Mouse (Mus musculus) liver, embryonic 13.5 days (tissue): ENCODE measurements around the gene Tmem167b. TPM values are rescaled to one million over a fixed set of nuclear protein-coding genes. Genes with fewer than 3 reads are reported as not detected.
A peak's percentile ranks its signal among the peaks of the same experiment; 100 is the strongest.

ENCODE experiments used
- ATAC-seq: fragments of 200-750 bp; cut with Nextera tagmentation; 2 replicates; pipeline ENCODE4 v1.8.0; 2017; ENCODE audit warnings: low read depth, mild to moderate bottlenecking, moderate number of reproducible peaks, moderate library complexity
- DNase-seq: peaks from one replicate; pipeline ENCODE4 v3.0.0; 2022
- H3K27ac ChIP-seq: fragments of 300-500 bp; sonication (generic); 2 replicates; pipeline ENCODE4 v1.5.1; 2015; ENCODE audit warnings: moderate library complexity, mild to moderate bottlenecking, inconsistent platforms
- H3K27me3 ChIP-seq: fragments of 300-500 bp; sonication (generic); 2 replicates; pipeline ENCODE4 v1.6.1; 2015; ENCODE audit warnings: mild to moderate bottlenecking, inconsistent platforms
- H3K36me3 ChIP-seq: fragments of 300-500 bp; sonication (generic); 2 replicates; pipeline ENCODE4 v1.6.1; 2015; ENCODE audit warnings: mild to moderate bottlenecking, inconsistent platforms
- H3K4me1 ChIP-seq: fragments of 300-500 bp; sonication (generic); replicated peaks from 2 replicates; pipeline ENCODE4 v1.6.1; 2015; ENCODE audit warnings: inconsistent platforms
- H3K4me2 ChIP-seq: fragments of 300-500 bp; sonication (generic); 2 replicates; pipeline ENCODE4 v1.6.1; 2015; ENCODE audit warnings: inconsistent platforms, mild to moderate bottlenecking, moderate library complexity
- H3K4me3 ChIP-seq: fragments of 300-500 bp; sonication (generic); replicated peaks from 2 replicates; pipeline ENCODE4 v1.5.1; 2015; ENCODE audit warnings: mild to moderate bottlenecking, inconsistent platforms
- H3K9ac ChIP-seq: fragments of 300-500 bp; sonication (generic); 2 replicates; pipeline ENCODE4 v1.6.1; 2015; ENCODE audit warnings: mild to moderate bottlenecking, inconsistent platforms
- H3K9me3 ChIP-seq: fragments of 300-500 bp; sonication (generic); replicated peaks from 2 replicates; pipeline ENCODE4 v1.6.1; 2016; ENCODE audit warnings: inconsistent platforms
- WGBS: fragments of 180-500 bp; shearing (Covaris S2); methylation state at CpG from one replicate; pipeline ENCODE4 v1.1.7; 2015; ENCODE audit not compliant: insufficient replicate concordance; 5-methylcytosine and 5-hydroxymethylcytosine counted together
- polyA plus RNA-seq: library from polyadenylated mRNA; unstranded; fragments of >200 nt; fragmentation: Nextera tagmentation; extraction: Ambion mirVana; gene quantifications from 2 replicates; pipeline ENCODE4 v1.2.1, GENCODE M21; 2015

The Tmem167b gene
- polyA plus RNA-seq, 1 experiment from 2014 or later: 13.7 TPM

DNA sequence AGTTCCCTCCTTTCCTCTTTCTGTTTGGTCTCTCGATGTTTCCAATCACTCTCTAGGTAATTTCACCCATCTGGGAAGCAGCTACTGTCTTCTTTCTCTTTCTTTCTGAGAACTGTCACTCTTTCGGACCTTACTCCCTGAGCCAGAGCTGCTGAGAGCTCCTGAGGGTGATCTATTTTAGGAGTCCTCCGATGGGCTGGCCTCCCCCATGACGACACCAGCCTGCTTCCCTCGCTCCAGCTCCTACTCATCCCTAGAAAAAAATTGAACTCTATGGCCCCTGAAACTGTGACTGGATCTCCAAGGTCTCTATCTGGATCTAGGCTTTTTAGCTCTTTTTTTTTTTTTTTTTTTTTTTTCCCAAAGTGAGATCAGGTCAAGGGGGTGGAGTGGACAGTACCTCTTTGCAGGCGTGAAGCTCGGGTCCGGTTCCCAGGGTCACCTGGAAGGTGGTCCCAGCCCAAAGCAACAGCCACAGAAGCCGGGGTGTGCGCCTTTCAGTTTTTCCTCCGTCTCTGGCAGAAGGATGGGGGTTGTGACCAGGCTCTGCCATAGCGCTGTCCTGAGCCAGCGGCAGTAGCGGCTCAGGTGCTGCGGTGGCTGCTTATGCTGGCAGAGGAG, 26.3 kb downstream of the Tmem167b start:
- ATAC-seq (no peak), DNase-seq (no peak)
- peaks cover 17% of the 10 kb centered on the region for H3K4me1 ChIP-seq
- H3K27me3 ChIP-seq: peaks cover 37% of the 10 kb centered on the region
- H3K36me3 ChIP-seq: no peaks in the 10 kb centered on the region
- no peak overlapping the region for H3K9ac ChIP-seq
- H3K4me3 ChIP-seq: 0 out of 2 replicates have a peak overlapping the region, but pooled peaks have one; percentile 31
- 11% methylated on average over 15 of the region's 15 CpGs for WGBS
- H3K4me2 ChIP-seq: peak overlapping the region; percentile 41; the same call in 1 of the 2 replicates
- no peaks in the 10 kb centered on the region for H3K9me3 ChIP-seq
- no peak overlapping the region for H3K27ac ChIP-seq

DNA sequence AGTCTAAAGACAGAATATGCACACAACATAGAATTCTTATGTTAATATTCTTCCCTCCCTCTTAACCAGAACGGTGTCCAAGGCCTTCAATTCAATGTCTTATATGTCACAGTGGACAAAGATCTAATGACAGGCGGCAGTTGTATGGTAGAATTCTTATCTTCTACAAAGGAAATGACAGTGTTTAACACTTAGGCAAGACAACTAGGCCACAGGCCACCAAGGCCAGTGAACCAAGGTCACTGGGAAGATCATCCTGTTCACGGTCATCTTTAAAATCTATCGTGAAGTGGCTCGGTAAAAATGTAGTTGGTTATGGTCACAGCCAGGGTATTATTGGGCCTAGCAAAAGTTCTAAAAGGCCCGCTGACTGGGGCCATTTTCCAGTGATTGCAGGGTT, 28.3 kb downstream of the Tmem167b start, which contains the start of gene 1700013F07Rik:
Gene 1700013F07Rik, plus strand, starts transcription at position 200 of the 400 bp plus-strand sequence.
- Histone ChIP-seq H3K9ac (no peak within 1 kb of the TSS), H3K27me3 (peaks cover 37% of the 10 kb centered on the region), H3K4me2 (no peak within 1 kb of the TSS), H3K36me3 (no peaks in the 10 kb centered on the region), H3K27ac (no peak within 1 kb of the TSS), H3K4me3 (no peak within 1 kb of the TSS), H3K4me1 (peaks cover 17% of the 10 kb centered on the region), H3K9me3 (no peaks in the 10 kb centered on the region)
- no peak for ATAC-seq
- no peak for DNase-seq
- WGBS: 53% methylated on average over 6 of the region's 6 CpGs

DNA sequence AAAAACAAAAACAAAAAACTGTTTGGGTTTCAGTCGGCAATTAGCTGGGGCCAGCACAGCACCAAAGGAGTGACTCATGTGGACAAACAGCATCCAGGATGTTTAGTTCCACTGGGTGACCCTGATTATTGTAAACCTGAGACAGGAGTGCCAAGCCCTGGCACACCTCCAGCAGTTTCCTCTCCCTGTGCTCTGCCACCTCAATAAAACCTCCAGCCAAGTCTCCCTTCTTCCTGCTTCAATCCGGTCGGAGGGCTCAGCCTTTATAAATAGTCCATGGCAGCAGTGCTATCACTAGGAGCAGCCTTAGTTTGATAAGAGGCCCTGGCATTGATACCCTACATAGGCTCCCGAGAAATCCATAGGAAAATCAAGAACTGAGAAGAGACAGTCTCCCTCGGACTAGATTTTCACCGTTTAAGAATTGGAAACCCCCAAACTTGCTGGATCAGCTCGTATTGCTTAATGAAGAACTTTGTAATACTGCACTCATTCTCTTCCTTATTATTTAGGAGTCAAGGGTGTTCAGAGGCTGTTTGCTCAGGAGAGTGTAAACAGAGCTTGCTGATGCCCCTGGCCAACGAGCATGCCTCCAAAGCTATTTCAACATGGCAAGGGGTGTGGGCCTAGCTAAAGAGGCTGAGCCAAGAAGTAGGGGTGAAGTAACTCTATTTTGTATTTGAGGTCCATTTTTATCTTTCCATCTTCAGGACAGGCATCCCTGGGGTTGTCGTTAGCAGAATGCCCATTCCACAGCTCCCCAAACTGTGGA, 29.0 kb downstream of the Tmem167b start:
- no peak overlapping the region for H3K4me2 ChIP-seq
- no peak for ATAC-seq
- WGBS: 53% methylated on average over 9 of the region's 9 CpGs
- H3K9ac ChIP-seq: no peak overlapping the region
- no peak for DNase-seq
- no peaks in the 10 kb centered on the region for H3K36me3 ChIP-seq
- H3K27ac ChIP-seq: no peak overlapping the region
- no peaks in the 10 kb centered on the region for H3K9me3 ChIP-seq
- peaks cover 33% of the 10 kb centered on the region for H3K27me3 ChIP-seq
- H3K4me3 ChIP-seq: no peak overlapping the region
- peaks cover 17% of the 10 kb centered on the region for H3K4me1 ChIP-seq

DNA sequence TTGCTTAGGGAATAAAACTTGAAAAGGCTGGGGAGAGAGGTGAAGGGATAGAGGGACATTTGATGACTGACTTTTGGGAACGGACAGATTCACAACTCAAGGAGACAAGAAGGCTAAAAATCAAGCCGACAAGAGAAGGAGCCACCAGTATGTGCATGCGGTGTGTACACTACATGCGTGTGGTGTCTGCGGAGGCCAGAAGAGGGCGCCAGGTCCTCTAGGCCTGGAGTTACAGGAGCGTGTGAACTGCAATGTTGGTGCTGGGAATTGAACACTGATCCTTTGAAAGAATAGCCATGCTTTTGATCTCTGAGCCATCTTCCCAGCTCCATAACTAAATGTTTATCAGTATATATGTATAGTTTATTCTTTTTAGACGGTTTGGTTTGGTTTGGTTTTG, 33.8 kb downstream of the Tmem167b start:
- WGBS: 78% methylated on average over 8 of the region's 8 CpGs

DNA sequence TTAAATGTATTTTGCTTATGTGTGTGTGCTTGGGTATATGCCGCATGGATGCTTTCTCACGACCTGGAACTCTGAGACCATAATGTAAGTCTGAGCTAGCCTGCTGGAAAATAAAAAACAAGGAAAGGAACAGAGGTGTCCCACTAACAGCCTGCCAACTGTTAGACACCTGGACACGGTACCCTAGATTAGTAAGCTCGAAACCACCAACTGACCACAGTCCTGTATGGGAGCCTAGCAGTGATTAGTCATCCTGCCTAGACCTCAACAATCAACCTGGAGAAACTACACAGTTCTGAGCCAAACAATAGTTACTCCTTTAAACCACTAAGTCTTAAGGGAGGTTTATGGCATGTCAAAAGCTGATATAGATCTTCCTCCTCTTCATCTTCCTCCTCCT, 38.9 kb downstream of the Tmem167b start:
- H3K27ac ChIP-seq: no peak overlapping the region

More for the DNA sequence above, 33.8 kb downstream of the Tmem167b start:
- Histone ChIP-seq H3K4me2 (no peak overlapping the region), H3K9me3 (no peaks in the 10 kb centered on the region), H3K9ac (no peak overlapping the region), H3K36me3 (no peaks in the 10 kb centered on the region), H3K27ac (no peak overlapping the region), H3K4me3 (no peak overlapping the region), H3K4me1 (no peaks in the 10 kb centered on the region), H3K27me3 (no peaks in the 10 kb centered on the region)
- no peak for ATAC-seq
- no peak for DNase-seq

DNA sequence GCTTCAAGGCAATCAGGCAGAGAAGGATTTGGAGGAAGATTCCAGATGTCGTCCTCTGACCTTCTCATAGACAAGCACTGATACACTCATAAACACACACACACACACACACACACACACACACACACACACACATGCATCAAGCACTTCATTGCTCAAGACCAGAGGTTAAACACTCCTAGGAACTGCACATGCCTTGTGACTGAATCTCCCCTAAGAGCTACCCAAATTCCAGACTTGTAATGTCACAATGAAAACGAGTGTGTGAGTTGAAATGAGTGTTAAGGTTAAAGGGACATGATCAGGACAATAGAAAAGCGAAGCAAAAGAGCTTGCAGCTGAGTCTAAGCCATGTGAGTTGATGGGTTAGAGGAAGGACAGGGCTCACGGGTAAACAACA, 44.0 kb downstream of the Tmem167b start:
- Histone ChIP-seq H3K27ac (no peak overlapping the region), H3K27me3 (peaks cover 2% of the 10 kb centered on the region; the same call in 1 of the 2 replicates), H3K4me1 (no peaks in the 10 kb centered on the region), H3K9me3 (no peaks in the 10 kb centered on the region), H3K4me3 (no peak overlapping the region), H3K9ac (no peak overlapping the region), H3K4me2 (no peak overlapping the region), H3K36me3 (no peaks in the 10 kb centered on the region)
- 47% methylated on average over 4 of the region's 4 CpGs for WGBS
- DNase-seq: no peak
- ATAC-seq: no peak

More for the DNA sequence above, 38.9 kb downstream of the Tmem167b start:
- DNase-seq: no peak
- no peak for ATAC-seq
- H3K27me3 ChIP-seq: peaks cover 2% of the 10 kb centered on the region; the same call in 1 of the 2 replicates
- H3K9me3 ChIP-seq: no peaks in the 10 kb centered on the region
- H3K4me3 ChIP-seq: no peak overlapping the region
- H3K9ac ChIP-seq: no peak overlapping the region
- H3K4me2 ChIP-seq: no peak overlapping the region
- H3K36me3 ChIP-seq: no peaks in the 10 kb centered on the region
- WGBS: 59% methylated on average over 4 of the region's 4 CpGs
- H3K4me1 ChIP-seq: no peaks in the 10 kb centered on the region

DNA sequence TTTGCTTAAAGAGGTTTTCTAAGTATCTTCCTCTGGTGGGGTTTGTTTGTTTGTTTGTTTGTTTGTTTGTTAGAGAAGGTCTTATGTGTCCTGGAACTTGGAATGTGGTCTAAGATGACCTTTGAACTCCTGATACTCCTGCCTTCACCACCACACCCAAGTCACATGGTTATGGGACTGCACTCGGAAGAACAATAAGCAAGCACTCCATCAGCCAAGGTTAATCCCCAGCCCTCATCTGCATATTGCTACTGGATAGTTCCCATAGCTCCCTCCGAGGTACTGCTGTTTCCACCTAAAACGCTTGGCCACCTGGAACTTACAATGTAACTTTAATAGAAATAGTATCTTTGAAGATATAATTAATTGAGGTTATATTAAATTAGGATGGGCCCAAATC, 48.8 kb downstream of the Tmem167b start:
- Histone ChIP-seq H3K36me3 (no peaks in the 10 kb centered on the region), H3K4me2 (no peak overlapping the region), H3K27ac (no peak overlapping the region), H3K4me1 (0 out of 2 replicates have a peak, but pooled peaks cover 4% of the 10 kb centered on the region), H3K9me3 (no peaks in the 10 kb centered on the region), H3K4me3 (no peak overlapping the region), H3K9ac (no peak overlapping the region), H3K27me3 (peaks cover 2% of the 10 kb centered on the region; the same call in 1 of the 2 replicates)
- DNase-seq (no peak), ATAC-seq (no peak)
- WGBS: 62% methylated on average over 3 of the region's 3 CpGs

DNA sequence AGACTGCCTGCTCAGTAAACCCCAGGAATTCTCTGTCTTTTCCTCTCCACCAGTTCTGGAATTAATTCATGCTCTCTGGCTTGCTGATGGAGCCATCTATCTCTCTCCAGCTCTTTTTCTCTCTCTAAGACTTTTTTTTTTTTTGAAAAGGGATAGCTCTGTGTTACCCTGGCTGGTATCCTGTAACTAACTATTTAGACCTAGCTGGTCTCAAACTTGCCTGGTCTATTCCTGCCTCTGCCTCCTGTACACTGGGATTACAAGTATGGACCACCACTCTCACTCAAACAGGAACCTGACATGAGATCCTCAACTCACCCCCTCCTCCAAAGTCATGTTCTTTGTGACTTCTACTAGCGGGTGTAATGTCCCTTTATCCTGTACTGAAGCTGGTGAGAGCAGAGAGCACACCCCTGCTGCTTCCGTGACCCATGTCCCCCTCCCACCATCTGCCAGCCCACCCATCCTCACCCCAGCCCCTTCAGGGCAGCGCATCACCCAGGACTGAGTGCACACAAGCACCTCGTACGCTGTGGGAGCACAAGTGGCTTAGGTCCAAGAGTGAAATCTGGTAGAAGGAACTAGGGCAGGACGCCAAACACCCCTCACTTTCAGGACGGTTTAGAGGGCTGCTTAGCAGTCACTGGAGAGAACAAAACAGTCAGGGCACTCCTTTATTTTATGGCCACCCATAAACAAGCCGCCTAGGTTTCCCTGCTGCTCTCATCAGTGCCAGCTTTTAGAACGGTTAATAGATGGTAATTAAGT, 51.4 kb downstream of the Tmem167b start:
- Histone ChIP-seq H3K4me1 (0 out of 2 replicates have a peak, but pooled peaks cover 4% of the 10 kb centered on the region), H3K27ac (no peak overlapping the region), H3K4me2 (no peak overlapping the region), H3K9me3 (no peaks in the 10 kb centered on the region), H3K36me3 (no peaks in the 10 kb centered on the region), H3K4me3 (no peak overlapping the region), H3K27me3 (peaks cover 2% of the 10 kb centered on the region; the same call in 1 of the 2 replicates), H3K9ac (no peak overlapping the region)
- WGBS: 35% methylated on average over 9 of the region's 9 CpGs
- DNase-seq (no peak), ATAC-seq (no peak)

DNA sequence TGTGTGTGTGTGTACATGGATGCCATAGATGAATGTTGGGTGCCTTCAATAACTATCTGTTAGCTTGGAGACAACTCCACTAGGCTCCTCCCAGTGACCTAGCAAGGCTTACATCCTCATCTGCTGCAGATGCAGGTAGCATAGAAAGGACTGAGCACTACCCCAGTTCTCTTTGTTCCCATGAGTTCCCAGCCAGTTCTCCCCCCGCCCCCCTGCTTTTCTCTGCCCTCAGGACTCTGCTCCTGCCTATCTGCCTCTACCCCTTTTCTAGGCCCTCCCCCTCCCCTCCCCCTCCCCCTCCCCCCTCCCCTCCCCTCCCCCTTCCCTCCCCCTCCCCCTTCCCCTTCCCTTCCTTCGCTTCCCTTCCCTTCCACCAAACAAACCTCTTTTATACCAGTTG, 52.1 kb downstream of the Tmem167b start:
- DNase-seq (no peak), ATAC-seq (no peak)
- Histone ChIP-seq H3K9me3 (no peaks in the 10 kb centered on the region), H3K9ac (no peak overlapping the region), H3K4me3 (no peak overlapping the region), H3K27ac (no peak overlapping the region), H3K27me3 (peaks cover 2% of the 10 kb centered on the region; the same call in 1 of the 2 replicates), H3K4me1 (0 out of 2 replicates have a peak, but pooled peaks cover 4% of the 10 kb centered on the region), H3K4me2 (no peak overlapping the region), H3K36me3 (no peaks in the 10 kb centered on the region)
- WGBS: 46% methylated on average over 2 of the region's 2 CpGs

DNA sequence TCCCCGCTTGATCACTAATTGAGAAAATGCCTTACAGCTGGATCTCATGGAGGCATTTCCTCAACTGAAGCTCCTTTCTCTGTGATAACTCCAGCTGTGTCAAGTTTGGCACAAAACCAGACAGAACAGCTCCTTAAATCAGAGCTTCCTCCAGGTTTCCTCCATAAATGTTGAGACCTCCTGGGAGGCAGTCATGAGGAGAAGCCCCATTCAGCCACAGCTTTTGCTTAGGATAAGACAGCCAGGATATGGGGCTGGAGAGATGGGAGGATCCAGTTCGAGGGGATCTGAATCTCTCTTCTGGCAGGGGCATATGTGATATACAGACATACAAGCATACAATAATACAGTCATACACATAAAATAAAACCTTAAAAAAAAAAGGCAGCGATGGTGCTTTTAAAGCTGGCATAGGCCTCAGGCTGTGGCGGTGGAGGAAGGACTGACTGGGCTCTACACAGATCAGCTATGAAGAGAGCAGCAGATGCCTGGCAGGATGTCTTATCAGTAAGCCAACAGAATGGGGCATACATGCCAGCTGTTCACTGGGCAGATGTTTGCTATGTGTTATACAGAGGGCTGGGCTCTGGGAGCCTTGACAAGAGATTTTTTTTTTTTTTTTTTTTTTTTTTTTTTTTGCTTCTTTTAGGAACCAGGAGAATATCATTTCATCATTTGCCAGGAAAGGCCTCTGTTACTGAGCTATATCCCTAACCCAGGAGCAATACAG, 53.4 kb downstream of the Tmem167b start:
- 57% methylated on average over 4 of the region's 4 CpGs for WGBS
- Histone ChIP-seq H3K9ac (no peak overlapping the region), H3K9me3 (no peaks in the 10 kb centered on the region), H3K36me3 (no peaks in the 10 kb centered on the region), H3K4me1 (0 out of 2 replicates have a peak, but pooled peaks cover 4% of the 10 kb centered on the region), H3K4me2 (no peak overlapping the region), H3K27ac (no peak overlapping the region), H3K4me3 (no peak overlapping the region), H3K27me3 (peaks cover 2% of the 10 kb centered on the region; the same call in 1 of the 2 replicates)
- DNase-seq (peak; percentile 3), ATAC-seq (peak; percentile 88)
